Mouse (Mus musculus): ENCODE measurements around the gene 2010111I01Rik. TPM values are rescaled to one million over a fixed set of nuclear protein-coding genes. Genes with fewer than 3 reads are reported as not detected.

The 2010111I01Rik gene
- polyA plus RNA-seq, 1 experiment = 26.6 TPM

GRCm38 (mm10) chr13:63273859-63274258 lies 309.2 kb downstream of the 2010111I01Rik start:
- H3K27ac ChIP-seq (ENCODE audit: control insufficient read depth, insufficient read depth, low read depth, low read length) = peak overlapping the region; percentile 4; the same call in 1 of the 2 replicates
- peak overlapping the region; percentile 34 for H3K4me3 ChIP-seq (ENCODE audit: control insufficient read depth, low read depth, low read length)
- H3K27me3 ChIP-seq (ENCODE audit: control insufficient read depth, insufficient read depth, low read length) = no peaks in the 10 kb centered on the region
- TF ChIP-seq CTCF (IDR thresholded peaks at IDR 0.05; ENCODE audit: control insufficient read depth, insufficient read depth, insufficient replicate concordance, low read depth, low read length) (no peak), POLR2A (IDR thresholded peaks at IDR 0.05; ENCODE audit: control insufficient read depth, low read depth, low read length) (no peak)
- H3K36me3 ChIP-seq (ENCODE audit: control insufficient read depth, insufficient read depth, low read length) = no peaks in the 10 kb centered on the region
- H3K4me1 ChIP-seq (ENCODE audit: control insufficient read depth, insufficient read depth, low read length) = peaks cover 15% of the 10 kb centered on the region

DNA sequence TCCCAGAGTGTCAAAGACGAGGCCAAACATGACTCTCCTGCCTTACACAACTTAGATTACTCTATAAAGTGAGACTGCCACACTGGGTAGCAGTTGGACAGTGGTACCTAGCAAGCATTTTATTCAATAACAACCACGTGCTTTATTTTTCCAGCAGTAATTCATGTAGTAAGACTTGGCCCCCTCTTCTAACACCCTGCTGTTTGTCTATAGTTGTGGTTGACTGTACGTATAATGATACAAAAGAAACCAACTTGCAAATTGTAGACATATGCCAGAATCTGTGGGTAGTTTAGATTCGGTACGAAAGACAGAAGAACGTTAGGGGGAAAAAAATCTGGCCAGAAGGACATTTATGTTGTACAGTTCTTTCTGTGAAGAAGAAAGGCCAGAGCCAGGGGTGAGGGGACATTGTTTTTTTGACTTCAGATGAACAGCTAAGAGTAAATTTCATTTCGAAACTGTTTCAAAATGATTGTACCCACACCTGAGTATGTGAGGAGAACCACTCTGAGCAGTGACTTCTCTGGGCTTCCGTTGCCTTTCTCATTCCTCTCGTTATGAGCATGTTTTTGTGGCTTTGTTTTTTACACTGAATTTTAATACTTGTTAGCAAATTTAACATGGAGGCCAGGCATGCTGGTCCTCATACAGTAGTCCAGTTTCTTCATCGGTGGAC lies 309.9 kb downstream of the 2010111I01Rik start:
- Histone ChIP-seq H3K36me3 (ENCODE audit: control insufficient read depth, insufficient read depth, low read length) (no peaks in the 10 kb centered on the region), H3K4me1 (ENCODE audit: control insufficient read depth, insufficient read depth, low read length) (peaks cover 15% of the 10 kb centered on the region), H3K27me3 (ENCODE audit: control insufficient read depth, insufficient read depth, low read length) (no peaks in the 10 kb centered on the region), H3K27ac (ENCODE audit: control insufficient read depth, insufficient read depth, low read depth, low read length) (no peak overlapping the region), H3K4me3 (ENCODE audit: control insufficient read depth, low read depth, low read length) (no peak overlapping the region)
- TF ChIP-seq POLR2A (IDR thresholded peaks at IDR 0.05; ENCODE audit: control insufficient read depth, low read depth, low read length) (no peak), CTCF (IDR thresholded peaks at IDR 0.05; ENCODE audit: control insufficient read depth, insufficient read depth, insufficient replicate concordance, low read depth, low read length) (no peak)

GRCm38 (mm10) chr13:63276389-63276788 lies 311.7 kb downstream of the 2010111I01Rik start:
- TF ChIP-seq CTCF (IDR thresholded peaks at IDR 0.05; ENCODE audit: control insufficient read depth, insufficient read depth, insufficient replicate concordance, low read depth, low read length) (no peak), POLR2A (IDR thresholded peaks at IDR 0.05; ENCODE audit: control insufficient read depth, low read depth, low read length) (no peak)
- Histone ChIP-seq H3K27ac (ENCODE audit: control insufficient read depth, insufficient read depth, low read depth, low read length) (no peak overlapping the region), H3K36me3 (ENCODE audit: control insufficient read depth, insufficient read depth, low read length) (no peaks in the 10 kb centered on the region), H3K4me1 (ENCODE audit: control insufficient read depth, insufficient read depth, low read length) (peaks cover 15% of the 10 kb centered on the region), H3K27me3 (ENCODE audit: control insufficient read depth, insufficient read depth, low read length) (no peaks in the 10 kb centered on the region), H3K4me3 (ENCODE audit: control insufficient read depth, low read depth, low read length) (no peak overlapping the region)

GRCm38 (mm10) chr13:63277316-63277715 lies 312.6 kb downstream of the 2010111I01Rik start:
- TF ChIP-seq POLR2A (IDR thresholded peaks at IDR 0.05; ENCODE audit: control insufficient read depth, low read depth, low read length) = no peak
- TF ChIP-seq CTCF (IDR thresholded peaks at IDR 0.05; ENCODE audit: control insufficient read depth, insufficient read depth, insufficient replicate concordance, low read depth, low read length) = no peak
- Histone ChIP-seq H3K36me3 (ENCODE audit: control insufficient read depth, insufficient read depth, low read length) (no peaks in the 10 kb centered on the region), H3K27me3 (ENCODE audit: control insufficient read depth, insufficient read depth, low read length) (no peaks in the 10 kb centered on the region), H3K4me1 (ENCODE audit: control insufficient read depth, insufficient read depth, low read length) (peaks cover 11% of the 10 kb centered on the region), H3K4me3 (ENCODE audit: control insufficient read depth, low read depth, low read length) (no peak overlapping the region), H3K27ac (ENCODE audit: control insufficient read depth, insufficient read depth, low read depth, low read length) (no peak overlapping the region)

DNA sequence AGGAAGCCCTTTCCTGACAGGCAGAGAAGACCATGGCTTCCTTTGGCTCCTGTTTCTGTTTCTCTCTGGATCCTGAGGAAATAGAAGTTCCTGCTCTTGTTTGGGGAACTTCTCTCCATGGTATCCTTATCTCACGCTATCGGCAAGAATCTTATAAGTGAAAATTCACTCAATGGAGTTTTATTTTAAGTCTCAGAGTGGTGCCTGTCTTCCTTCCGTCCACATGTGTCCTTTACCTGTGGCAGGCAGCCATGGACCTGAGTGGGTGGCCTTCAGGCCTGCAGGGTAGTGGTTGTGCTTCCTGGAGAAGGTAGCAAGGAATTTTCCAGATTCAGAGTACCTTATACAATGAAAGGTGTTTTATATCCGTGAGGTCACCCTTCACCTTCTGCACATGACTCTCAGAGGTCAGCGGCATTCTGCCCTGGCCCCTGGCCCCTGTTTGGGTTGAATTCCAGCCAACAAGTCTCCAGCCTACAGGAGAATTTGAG lies 313.5 kb downstream of the 2010111I01Rik start:
- Histone ChIP-seq H3K4me3 (ENCODE audit: control insufficient read depth, low read depth, low read length) (no peak overlapping the region), H3K27ac (ENCODE audit: control insufficient read depth, insufficient read depth, low read depth, low read length) (peak overlapping the region; percentile 61), H3K36me3 (ENCODE audit: control insufficient read depth, insufficient read depth, low read length) (no peaks in the 10 kb centered on the region), H3K27me3 (ENCODE audit: control insufficient read depth, insufficient read depth, low read length) (no peaks in the 10 kb centered on the region), H3K4me1 (ENCODE audit: control insufficient read depth, insufficient read depth, low read length) (peaks cover 3% of the 10 kb centered on the region)
- TF ChIP-seq POLR2A (IDR thresholded peaks at IDR 0.05; ENCODE audit: control insufficient read depth, low read depth, low read length) (no peak), CTCF (IDR thresholded peaks at IDR 0.05; ENCODE audit: control insufficient read depth, insufficient read depth, insufficient replicate concordance, low read depth, low read length) (no peak)

DNA sequence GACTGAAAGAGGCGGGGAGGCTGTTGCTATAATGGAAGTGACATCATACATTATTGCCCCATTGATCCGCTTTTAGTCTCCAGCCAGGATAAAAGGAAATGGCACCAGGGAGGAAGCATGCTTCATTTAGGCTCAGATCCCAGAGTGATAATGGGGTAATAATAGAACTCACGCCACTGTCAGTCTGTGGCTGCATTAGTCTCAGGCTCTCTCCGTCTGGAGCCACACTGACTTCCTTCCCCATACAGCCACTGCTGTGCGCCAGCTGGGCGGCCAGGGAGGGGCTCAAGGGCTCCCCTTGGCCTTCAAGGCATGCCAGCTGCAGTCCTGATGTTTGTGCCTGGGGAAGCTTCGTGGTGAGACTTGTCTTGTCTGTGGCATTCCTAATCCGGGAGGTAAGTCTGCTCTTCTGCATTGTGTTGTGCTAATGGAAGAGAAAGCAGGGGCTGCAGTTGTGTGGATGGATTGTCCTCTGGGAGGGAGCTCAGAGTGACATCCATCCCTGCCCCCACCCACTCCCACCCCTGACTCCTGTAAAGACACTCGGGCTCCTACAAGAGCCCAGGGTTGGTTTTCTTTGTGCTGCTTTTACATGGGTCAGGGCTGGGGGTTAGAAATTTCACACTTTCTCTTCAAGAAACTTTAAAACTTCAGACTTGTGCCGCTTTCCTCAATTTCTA lies 314.2 kb downstream of the 2010111I01Rik start:
- Histone ChIP-seq H3K27me3 (ENCODE audit: control insufficient read depth, insufficient read depth, low read length) (no peaks in the 10 kb centered on the region), H3K36me3 (ENCODE audit: control insufficient read depth, insufficient read depth, low read length) (no peaks in the 10 kb centered on the region), H3K4me3 (ENCODE audit: control insufficient read depth, low read depth, low read length) (peak overlapping the region; percentile 23; the same call in 1 of the 2 replicates), H3K27ac (ENCODE audit: control insufficient read depth, insufficient read depth, low read depth, low read length) (peak overlapping the region; percentile 61), H3K4me1 (ENCODE audit: control insufficient read depth, insufficient read depth, low read length) (peaks cover 1% of the 10 kb centered on the region)
- no peak for TF ChIP-seq POLR2A (IDR thresholded peaks at IDR 0.05; ENCODE audit: control insufficient read depth, low read depth, low read length)
- TF ChIP-seq CTCF (IDR thresholded peaks at IDR 0.05; ENCODE audit: control insufficient read depth, insufficient read depth, insufficient replicate concordance, low read depth, low read length) = no peak

- Histone ChIP-seq H3K27me3 (ENCODE audit: control insufficient read depth, insufficient read depth, low read length) (no peaks in the 10 kb centered on the region), H3K4me1 (ENCODE audit: control insufficient read depth, insufficient read depth, low read length) (no peaks in the 10 kb centered on the region; the same call in 1 of the 2 replicates), H3K4me3 (ENCODE audit: control insufficient read depth, low read depth, low read length) (no peak overlapping the region), H3K36me3 (ENCODE audit: control insufficient read depth, insufficient read depth, low read length) (no peaks in the 10 kb centered on the region), H3K27ac (ENCODE audit: control insufficient read depth, insufficient read depth, low read depth, low read length) (no peak overlapping the region)
- no peak for TF ChIP-seq POLR2A (IDR thresholded peaks at IDR 0.05; ENCODE audit: control insufficient read depth, low read depth, low read length)
- no peak for TF ChIP-seq CTCF (IDR thresholded peaks at IDR 0.05; ENCODE audit: control insufficient read depth, insufficient read depth, insufficient replicate concordance, low read depth, low read length)
Measured at GRCm38 (mm10) chr13:63279807-63280206, 315.1 kb downstream of the 2010111I01Rik start.
